Mouse (Mus musculus): ENCODE data around the gene Nhej1. TPM values are rescaled to one million over a fixed set of nuclear protein-coding genes. Genes with fewer than 3 reads are reported as not detected.
A peak's percentile ranks its signal among the peaks of the same experiment; 100 is the strongest.

The Nhej1 gene
- polyA plus RNA-seq, 1 experiment from 2014 or later = 12.1 TPM

DNA sequence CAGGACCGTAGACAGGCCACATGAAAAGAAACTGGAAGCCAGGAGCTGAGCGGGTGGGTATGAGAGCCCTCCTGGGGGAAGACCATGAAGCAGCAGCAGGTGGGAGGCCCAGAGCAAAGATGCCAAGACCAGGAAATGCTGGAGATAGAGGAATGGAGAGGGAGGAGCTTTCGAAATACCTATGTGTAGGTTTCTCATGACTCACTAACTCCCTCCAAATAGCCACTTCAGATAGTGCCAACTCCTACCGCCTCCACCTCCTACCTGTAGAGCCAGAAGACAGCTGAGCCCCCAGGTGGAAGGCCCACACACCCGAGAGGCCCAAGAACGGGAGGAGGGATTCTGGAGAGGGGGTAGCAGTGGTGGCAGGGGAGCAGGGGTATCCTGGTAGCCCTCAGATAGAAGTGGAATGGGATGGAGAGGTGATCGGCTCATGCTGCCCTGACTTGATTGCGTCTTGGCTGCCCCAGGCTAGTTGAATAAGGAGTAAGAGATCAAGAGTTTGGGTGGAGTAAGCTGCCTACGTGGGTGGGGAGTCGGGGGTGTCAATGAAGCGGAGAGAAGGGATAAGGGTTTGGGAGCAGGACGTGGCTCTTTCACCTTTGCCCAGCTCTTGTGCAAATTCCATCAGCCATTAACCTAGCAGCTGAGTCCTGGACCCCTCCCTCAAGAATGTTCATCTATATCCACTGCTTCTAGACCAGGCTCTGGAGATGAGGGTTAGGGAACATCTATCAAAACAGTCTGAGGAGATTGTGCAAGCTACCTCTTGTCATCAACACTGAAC lies 8.6 kb upstream of the Nhej1 start, which contains the start of gene Slc23a3:
TSS of gene Slc23a3 (minus strand) at position 470 of the 787 bp plus-strand sequence.
- ATAC-seq (ENCODE audit: low FRiP score, low TSS enrichment) = peak; percentile 75
- Histone ChIP-seq H3K4me3 (ENCODE audit: low read length) (no peak within 1 kb of the TSS), H3K27ac (ENCODE audit: low read length) (peak within 1 kb of the TSS; percentile 66; the same call in 1 of the 2 replicates), H3K4me1 (ENCODE audit: insufficient read depth, low read length) (0 out of 2 replicates have a peak, but pooled peaks cover 3% of the 10 kb centered on the region), H3K36me3 (ENCODE audit: insufficient read depth, low read length) (peaks cover 28% of the 10 kb centered on the region), H3K9ac (replicated peaks; ENCODE audit: low read length) (0 out of 2 replicates have a peak within 1 kb of the TSS, but pooled peaks have one; percentile 10), H3K4me2 (replicated peaks; ENCODE audit: low read depth, low read length) (peak within 1 kb of the TSS; percentile 34; the same call in 1 of the 2 replicates), H3K9me3 (ENCODE audit: low read length) (no peaks in the 10 kb centered on the region), H3K27me3 (ENCODE audit: insufficient read depth, low read length) (no peaks in the 10 kb centered on the region)
- WGBS = 53% methylated on average over 12 of the region's 12 CpGs

DNA sequence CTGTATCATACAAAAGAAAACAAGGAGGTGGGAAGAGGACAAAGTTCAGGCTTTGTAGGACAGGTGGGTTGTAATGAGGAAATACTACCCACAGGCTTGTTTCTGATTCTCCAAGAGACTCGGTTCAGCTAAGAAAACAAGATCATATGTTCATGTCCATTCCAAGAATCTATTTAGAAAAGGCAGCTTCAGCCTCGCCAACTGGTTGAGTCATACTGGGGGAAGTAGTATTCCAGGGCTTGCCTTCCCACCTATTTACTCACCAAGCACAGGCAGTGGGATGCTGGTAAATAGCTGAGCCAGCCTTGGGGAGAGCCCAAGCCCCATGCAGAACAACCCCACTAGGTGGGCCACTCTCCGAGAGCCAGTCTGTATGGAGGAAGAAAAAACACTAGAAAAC lies 3.6 kb upstream of the Nhej1 start:
- WGBS = 72% methylated on average over 3 of the region's 3 CpGs
- no peak overlapping the region for H3K4me2 ChIP-seq (replicated peaks; ENCODE audit: low read depth, low read length)
- no peaks in the 10 kb centered on the region for H3K27me3 ChIP-seq (ENCODE audit: insufficient read depth, low read length)
- H3K9me3 ChIP-seq (ENCODE audit: low read length) = no peaks in the 10 kb centered on the region
- 0 out of 2 replicates have a peak, but pooled peaks cover 9% of the 10 kb centered on the region for H3K4me1 ChIP-seq (ENCODE audit: insufficient read depth, low read length)
- H3K27ac ChIP-seq (ENCODE audit: low read length) = no peak overlapping the region
- H3K36me3 ChIP-seq (ENCODE audit: insufficient read depth, low read length) = no peaks in the 10 kb centered on the region
- ATAC-seq (ENCODE audit: low FRiP score, low TSS enrichment) = no peak
- H3K4me3 ChIP-seq (ENCODE audit: low read length) = no peak overlapping the region
- H3K9ac ChIP-seq (replicated peaks; ENCODE audit: low read length) = no peak overlapping the region

DNA sequence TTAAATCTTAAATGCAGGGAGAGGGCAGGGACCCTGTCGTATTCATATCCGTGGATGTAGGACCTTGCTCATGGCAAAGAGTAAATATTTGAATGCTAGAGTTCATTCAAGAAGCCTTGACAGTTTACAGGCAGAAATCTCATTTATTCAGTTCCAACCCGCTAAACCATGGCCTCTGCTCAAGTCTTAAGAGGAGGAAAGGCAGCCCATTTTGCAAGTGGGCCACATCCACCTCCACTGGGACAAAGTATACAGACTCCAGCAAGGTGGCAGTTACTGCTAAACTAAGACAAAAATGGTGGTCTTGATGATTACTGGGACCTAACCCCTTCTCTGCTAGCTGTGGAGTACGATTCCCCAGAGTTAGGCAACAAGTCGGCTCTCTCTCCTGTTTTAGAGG lies 418 bp upstream of the Nhej1 start:
- peak overlapping the region; percentile 78 for H3K9ac ChIP-seq (replicated peaks; ENCODE audit: low read length)
- H3K27me3 ChIP-seq (ENCODE audit: insufficient read depth, low read length) = no peaks in the 10 kb centered on the region
- 0 out of 2 replicates have a peak, but pooled peaks cover 5% of the 10 kb centered on the region for H3K4me1 ChIP-seq (ENCODE audit: insufficient read depth, low read length)
- H3K27ac ChIP-seq (ENCODE audit: low read length) = peak overlapping the region; percentile 99
- no peak for ATAC-seq (ENCODE audit: low FRiP score, low TSS enrichment)
- peak overlapping the region; percentile 57 for H3K4me3 ChIP-seq (ENCODE audit: low read length)
- WGBS = 37% methylated on average over 5 of the region's 5 CpGs
- H3K9me3 ChIP-seq (ENCODE audit: low read length) = no peaks in the 10 kb centered on the region
- H3K36me3 ChIP-seq (ENCODE audit: insufficient read depth, low read length) = no peaks in the 10 kb centered on the region
- H3K4me2 ChIP-seq (replicated peaks; ENCODE audit: low read depth, low read length) = peak overlapping the region; percentile 57

DNA sequence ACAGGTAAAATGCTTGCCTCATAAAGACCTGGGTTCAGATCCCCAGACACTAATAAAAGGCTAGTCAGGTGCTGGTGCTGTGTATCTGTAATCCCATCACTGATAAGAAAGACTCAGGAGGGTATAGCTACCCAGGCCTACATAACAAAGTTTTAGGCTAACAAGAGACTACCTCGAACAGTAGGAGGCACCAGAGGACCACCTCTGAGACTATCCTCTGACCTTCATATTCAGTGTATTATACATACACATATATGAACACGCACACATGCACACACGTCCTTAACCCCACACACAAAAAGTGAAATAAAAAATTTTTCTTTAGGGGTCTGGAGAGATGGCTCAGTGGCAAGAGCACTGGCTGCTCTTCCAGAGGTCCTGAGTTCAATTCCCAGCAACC lies 2.8 kb downstream of the Nhej1 start:
- no peaks in the 10 kb centered on the region for H3K27me3 ChIP-seq (ENCODE audit: insufficient read depth, low read length)
- no peaks in the 10 kb centered on the region for H3K36me3 ChIP-seq (ENCODE audit: insufficient read depth, low read length)
- H3K4me3 ChIP-seq (ENCODE audit: low read length) = no peak overlapping the region
- 78% methylated on average over 3 of the region's 3 CpGs for WGBS
- no peak overlapping the region for H3K9ac ChIP-seq (replicated peaks; ENCODE audit: low read length)
- H3K4me2 ChIP-seq (replicated peaks; ENCODE audit: low read depth, low read length) = no peak overlapping the region
- 0 out of 2 replicates have a peak, but pooled peaks cover 5% of the 10 kb centered on the region for H3K4me1 ChIP-seq (ENCODE audit: insufficient read depth, low read length)
- H3K9me3 ChIP-seq (ENCODE audit: low read length) = no peaks in the 10 kb centered on the region
- no peak overlapping the region for H3K27ac ChIP-seq (ENCODE audit: low read length)
- ATAC-seq (ENCODE audit: low FRiP score, low TSS enrichment) = no peak

DNA sequence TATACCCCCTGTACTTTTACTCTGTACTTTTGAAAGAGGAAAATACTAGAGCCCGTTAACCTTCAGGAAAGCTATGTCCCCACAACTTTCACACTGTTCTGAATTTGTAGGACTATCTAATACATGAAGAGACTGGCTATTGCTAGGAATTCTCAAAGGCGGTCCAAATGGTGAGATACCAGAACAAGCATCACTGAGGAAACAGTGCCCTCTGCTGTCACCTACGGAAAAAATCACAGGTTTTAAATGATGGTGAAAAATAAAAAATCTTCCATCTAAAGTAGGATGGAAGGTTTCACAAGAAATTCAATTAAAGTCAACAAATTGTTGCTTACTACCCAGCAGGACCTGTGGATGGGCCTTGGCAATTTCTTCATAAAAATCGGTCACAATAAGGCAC lies 72.9 kb downstream of the Nhej1 start:
- Histone ChIP-seq H3K4me2 (replicated peaks; ENCODE audit: low read depth, low read length) (no peak overlapping the region), H3K27ac (ENCODE audit: low read length) (no peak overlapping the region), H3K4me1 (ENCODE audit: insufficient read depth, low read length) (no peaks in the 10 kb centered on the region), H3K27me3 (ENCODE audit: insufficient read depth, low read length) (no peaks in the 10 kb centered on the region), H3K36me3 (ENCODE audit: insufficient read depth, low read length) (no peaks in the 10 kb centered on the region), H3K9ac (replicated peaks; ENCODE audit: low read length) (no peak overlapping the region), H3K4me3 (ENCODE audit: low read length) (no peak overlapping the region), H3K9me3 (ENCODE audit: low read length) (no peaks in the 10 kb centered on the region)
- no peak for ATAC-seq (ENCODE audit: low FRiP score, low TSS enrichment)
- 34% methylated on average over 4 of the region's 4 CpGs for whole genome bisulfite sequencing

DNA sequence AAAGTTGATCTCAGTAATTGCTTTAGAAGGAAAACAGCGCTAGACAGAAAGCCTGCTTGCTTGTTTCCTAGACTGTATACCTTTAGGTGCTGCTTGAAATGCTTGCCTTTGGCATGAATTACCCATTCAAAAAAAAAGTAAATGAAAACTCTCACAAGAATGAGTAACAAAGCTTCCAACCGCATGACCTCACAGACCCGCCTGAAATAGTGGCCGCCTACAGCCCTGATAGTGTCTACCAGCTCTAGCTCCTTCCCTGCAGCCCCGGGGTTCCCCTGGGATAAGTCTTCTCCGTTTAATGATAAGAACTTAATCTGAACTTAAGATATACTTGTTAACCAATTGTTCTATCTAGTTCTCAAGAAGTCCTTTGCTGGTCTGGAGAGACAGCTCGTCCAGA lies 73.6 kb downstream of the Nhej1 start:
- H3K4me1 ChIP-seq (ENCODE audit: insufficient read depth, low read length) = no peaks in the 10 kb centered on the region
- H3K9me3 ChIP-seq (ENCODE audit: low read length) = no peaks in the 10 kb centered on the region
- H3K4me2 ChIP-seq (replicated peaks; ENCODE audit: low read depth, low read length) = no peak overlapping the region
- WGBS = 69% methylated on average over 7 of the region's 7 CpGs
- no peak overlapping the region for H3K4me3 ChIP-seq (ENCODE audit: low read length)
- H3K9ac ChIP-seq (replicated peaks; ENCODE audit: low read length) = no peak overlapping the region
- H3K27me3 ChIP-seq (ENCODE audit: insufficient read depth, low read length) = no peaks in the 10 kb centered on the region
- H3K27ac ChIP-seq (ENCODE audit: low read length) = no peak overlapping the region
- ATAC-seq (ENCODE audit: low FRiP score, low TSS enrichment) = no peak
- H3K36me3 ChIP-seq (ENCODE audit: insufficient read depth, low read length) = no peaks in the 10 kb centered on the region

DNA sequence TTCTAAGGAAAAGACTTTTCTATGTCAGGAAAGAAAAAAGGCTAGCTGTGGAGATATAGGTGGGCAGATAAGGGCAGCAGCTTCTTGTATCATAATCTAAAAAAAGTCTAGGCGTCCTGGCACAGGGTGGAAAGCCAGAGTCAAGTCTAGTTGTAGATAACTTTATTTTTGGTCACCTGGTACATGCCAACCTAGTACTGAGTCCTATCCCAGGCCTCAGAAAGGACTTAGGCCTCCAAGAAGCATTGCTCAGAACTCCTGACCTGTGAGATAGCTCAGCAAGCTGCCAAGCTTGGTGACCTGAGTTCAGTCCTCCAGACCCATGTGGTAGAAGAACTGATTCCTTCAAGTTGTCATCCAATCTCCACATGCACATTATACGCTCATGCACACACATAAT lies 76.4 kb downstream of the Nhej1 start:
- H3K36me3 ChIP-seq (ENCODE audit: insufficient read depth, low read length) = no peaks in the 10 kb centered on the region
- no peak for ATAC-seq (ENCODE audit: low FRiP score, low TSS enrichment)
- H3K9me3 ChIP-seq (ENCODE audit: low read length) = no peaks in the 10 kb centered on the region
- H3K4me3 ChIP-seq (ENCODE audit: low read length) = no peak overlapping the region
- no peak overlapping the region for H3K27ac ChIP-seq (ENCODE audit: low read length)
- no peaks in the 10 kb centered on the region for H3K4me1 ChIP-seq (ENCODE audit: insufficient read depth, low read length)
- no peak overlapping the region for H3K4me2 ChIP-seq (replicated peaks; ENCODE audit: low read depth, low read length)
- H3K9ac ChIP-seq (replicated peaks; ENCODE audit: low read length) = no peak overlapping the region
- H3K27me3 ChIP-seq (ENCODE audit: insufficient read depth, low read length) = no peaks in the 10 kb centered on the region
- 74% methylated on average over 2 of the region's 2 CpGs for WGBS

DNA sequence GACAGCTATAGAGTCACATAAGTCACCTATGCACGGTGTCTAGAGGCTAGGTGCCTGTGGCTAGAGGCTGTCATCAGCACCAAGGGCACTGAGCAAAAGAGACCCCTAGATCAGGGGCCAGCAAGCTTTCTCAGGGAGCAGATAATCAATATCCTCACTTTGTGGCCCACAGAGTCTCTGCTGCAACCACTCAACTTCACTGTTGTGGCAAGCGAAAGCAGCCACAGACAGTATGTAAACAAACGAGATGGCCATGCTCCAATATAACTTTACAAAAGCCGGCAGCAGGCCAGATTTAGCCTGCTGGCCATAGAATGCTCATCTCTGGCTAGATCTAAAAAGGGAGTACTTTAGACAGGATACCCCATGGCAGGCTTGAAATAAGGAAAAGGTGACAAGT lies 77.0 kb downstream of the Nhej1 start:
- no peaks in the 10 kb centered on the region for H3K36me3 ChIP-seq (ENCODE audit: insufficient read depth, low read length)
- H3K9ac ChIP-seq (replicated peaks; ENCODE audit: low read length) = no peak overlapping the region
- H3K4me3 ChIP-seq (ENCODE audit: low read length) = no peak overlapping the region
- no peaks in the 10 kb centered on the region for H3K27me3 ChIP-seq (ENCODE audit: insufficient read depth, low read length)
- ATAC-seq (ENCODE audit: low FRiP score, low TSS enrichment) = no peak
- H3K9me3 ChIP-seq (ENCODE audit: low read length) = no peaks in the 10 kb centered on the region
- WGBS = 56% methylated on average over 4 of the region's 4 CpGs
- no peak overlapping the region for H3K4me2 ChIP-seq (replicated peaks; ENCODE audit: low read depth, low read length)
- H3K27ac ChIP-seq (ENCODE audit: low read length) = no peak overlapping the region
- H3K4me1 ChIP-seq (ENCODE audit: insufficient read depth, low read length) = no peaks in the 10 kb centered on the region

DNA sequence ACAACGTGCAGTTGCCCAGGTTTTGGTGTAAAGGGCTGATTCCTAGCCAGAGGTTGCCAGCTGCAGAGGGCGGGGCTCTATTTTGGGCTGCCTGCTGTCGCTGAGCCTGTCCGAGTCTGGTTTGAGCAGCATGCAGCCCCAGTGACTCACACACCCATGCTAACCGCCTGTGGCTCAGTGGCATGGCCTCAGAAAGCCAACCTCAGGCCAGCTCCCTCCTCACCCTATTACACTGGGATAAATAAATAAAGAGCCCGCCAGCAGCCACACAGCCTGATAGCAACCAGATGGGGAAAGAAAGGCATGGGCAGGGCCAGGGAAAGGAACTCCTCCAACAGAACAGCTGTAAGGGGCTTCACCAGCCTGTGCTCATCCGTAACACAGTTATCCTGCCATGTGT lies 84.6 kb downstream of the Nhej1 start:
- 40% methylated on average over 7 of the region's 7 CpGs for WGBS
- no peak for ATAC-seq (ENCODE audit: low FRiP score, low TSS enrichment)

DNA sequence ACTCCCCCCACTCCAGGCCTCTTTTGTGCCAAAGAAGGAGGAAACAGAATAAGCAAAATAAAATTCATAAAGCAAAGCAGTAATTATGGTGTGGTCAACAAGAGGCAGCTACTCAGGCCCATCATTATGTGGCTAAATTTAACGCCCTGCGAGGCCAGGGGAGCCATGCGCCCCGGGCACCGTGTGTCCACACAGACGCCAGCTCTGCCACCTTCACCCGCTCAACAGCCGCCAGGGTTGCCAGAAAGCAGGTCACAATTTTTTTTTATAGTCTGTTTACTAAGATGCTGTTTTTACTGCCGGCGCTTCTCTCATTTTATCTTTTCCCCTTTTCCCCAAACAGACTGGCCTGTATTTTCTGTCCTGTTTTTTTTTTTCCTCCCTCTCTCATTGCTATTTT lies 93.0 kb downstream of the Nhej1 start:
- H3K4me2 ChIP-seq (replicated peaks; ENCODE audit: low read depth, low read length) = no peak overlapping the region
- no peaks in the 10 kb centered on the region for H3K9me3 ChIP-seq (ENCODE audit: low read length)
- H3K27me3 ChIP-seq (ENCODE audit: insufficient read depth, low read length) = no peaks in the 10 kb centered on the region
- no peak for ATAC-seq (ENCODE audit: low FRiP score, low TSS enrichment)
- no peak overlapping the region for H3K4me3 ChIP-seq (ENCODE audit: low read length)
- no peak overlapping the region for H3K9ac ChIP-seq (replicated peaks; ENCODE audit: low read length)
- H3K4me1 ChIP-seq (ENCODE audit: insufficient read depth, low read length) = no peaks in the 10 kb centered on the region
- 89% methylated on average over 10 of the region's 10 CpGs for WGBS
- H3K27ac ChIP-seq (ENCODE audit: low read length) = no peak overlapping the region
- H3K36me3 ChIP-seq (ENCODE audit: insufficient read depth, low read length) = no peaks in the 10 kb centered on the region

More for the DNA sequence above, 84.6 kb downstream of the Nhej1 start:
- Histone ChIP-seq H3K36me3 (ENCODE audit: insufficient read depth, low read length) (no peaks in the 10 kb centered on the region), H3K9me3 (ENCODE audit: low read length) (no peaks in the 10 kb centered on the region), H3K9ac (replicated peaks; ENCODE audit: low read length) (no peak overlapping the region), H3K4me3 (ENCODE audit: low read length) (no peak overlapping the region), H3K27ac (ENCODE audit: low read length) (no peak overlapping the region), H3K4me1 (ENCODE audit: insufficient read depth, low read length) (no peaks in the 10 kb centered on the region), H3K4me2 (replicated peaks; ENCODE audit: low read depth, low read length) (no peak overlapping the region), H3K27me3 (ENCODE audit: insufficient read depth, low read length) (no peaks in the 10 kb centered on the region)

Data from kidney, embryonic 16.5 days (tissue).